Mouse (Mus musculus) testis, adult 2 months (tissue): ENCODE measurements around the gene Nelfcd.

Experiments
- CTCF ChIP-seq: fragments of 200-500 bp; IDR thresholded peaks from 2 replicates; pipeline ENCODE4 v1.5.1; 2012; ENCODE audit warnings: low read depth, mild to moderate bottlenecking, inconsistent platforms, low read length, moderate library complexity; ENCODE audit not compliant: control insufficient read depth, insufficient read depth, insufficient replicate concordance
- POLR2A ChIP-seq: fragments of 200-500 bp; IDR thresholded peaks from 2 replicates; pipeline ENCODE4 v1.6.1; 2012; ENCODE audit warnings: low read depth, mild to moderate bottlenecking, inconsistent platforms, low read length, moderate library complexity; ENCODE audit not compliant: control insufficient read depth

DNA sequence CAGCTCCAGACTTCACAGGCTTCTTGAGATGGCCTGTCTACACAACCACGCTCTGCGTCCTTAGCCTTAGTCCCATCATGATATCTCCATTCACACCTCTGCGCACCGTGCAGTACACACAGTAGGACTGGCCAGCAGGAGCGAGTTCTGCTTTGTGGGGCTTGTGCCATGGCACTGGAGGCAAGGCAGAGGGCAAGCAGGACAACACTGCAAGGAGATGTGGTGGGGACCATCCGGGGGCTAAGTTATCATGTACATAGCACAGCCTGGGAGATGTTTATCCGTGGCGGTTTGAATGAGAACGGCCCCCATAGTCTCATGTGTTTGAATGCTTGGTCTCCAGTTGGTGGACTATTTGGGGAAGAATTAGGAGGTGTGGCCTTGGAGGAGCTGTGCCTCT is 19.3 kb downstream of the Nelfcd start:
- no peak for TF ChIP-seq CTCF
- no peak for TF ChIP-seq POLR2A
